Mouse (Mus musculus) limb, embryonic 11.5 days (tissue): ENCODE measurements around the gene Smug1. TPM values are rescaled to one million over a fixed set of nuclear protein-coding genes. Genes with fewer than 3 reads are reported as not detected.
A peak's percentile ranks its signal among the peaks of the same experiment; 100 is the strongest.

ENCODE experiments used
- ATAC-seq: fragments of 200-750 bp; cut with Nextera tagmentation; 2 replicates; pipeline ENCODE4 v1.8.0; 2017; ENCODE audit warnings: low read depth; ENCODE audit not compliant: insufficient number of reproducible peaks, low FRiP score, low TSS enrichment
- DNase-seq: peaks from one replicate; pipeline ENCODE4 v3.0.0-alpha.2; 2015; ENCODE audit warnings: low spot score
- H3K27ac ChIP-seq: fragments of 300-500 bp; sonication (generic); replicated peaks from 2 replicates; pipeline ENCODE4 v1.5.1; 2014; ENCODE audit warnings: low read depth, mild to moderate bottlenecking, low read length
- H3K27me3 ChIP-seq: fragments of 300-500 bp; sonication (generic); 2 replicates; pipeline ENCODE4 v1.6.1; 2014; ENCODE audit warnings: mild to moderate bottlenecking, low read length, mixed read lengths; ENCODE audit not compliant: control insufficient read depth, insufficient read depth
- H3K36me3 ChIP-seq: fragments of 300-500 bp; sonication (generic); 2 replicates; pipeline ENCODE4 v1.6.1; 2014; ENCODE audit warnings: mild to moderate bottlenecking, low read length, moderate library complexity, mixed read lengths; ENCODE audit not compliant: control insufficient read depth, insufficient read depth
- H3K4me1 ChIP-seq: fragments of 300-500 bp; sonication (generic); 2 replicates; pipeline ENCODE4 v1.6.1; 2014; ENCODE audit warnings: low read length, mixed read lengths; ENCODE audit not compliant: control insufficient read depth, insufficient read depth
- H3K4me2 ChIP-seq: fragments of 300-500 bp; sonication (generic); 2 replicates; pipeline ENCODE4 v1.6.1; 2014; ENCODE audit warnings: low read depth, mild to moderate bottlenecking, moderate library complexity; ENCODE audit not compliant: severe bottlenecking
- H3K4me3 ChIP-seq: fragments of 300-500 bp; sonication (generic); 2 replicates; pipeline ENCODE4 v1.5.1; 2014; ENCODE audit warnings: low read depth, low read length
- H3K9ac ChIP-seq: fragments of 300-500 bp; sonication (generic); 2 replicates; pipeline ENCODE4 v1.6.1; 2014; ENCODE audit warnings: mild to moderate bottlenecking, low read length
- H3K9me3 ChIP-seq: fragments of 300-500 bp; sonication (generic); 2 replicates; pipeline ENCODE4 v1.6.1; 2016; ENCODE audit warnings: low read length; ENCODE audit not compliant: control insufficient read depth
- WGBS: fragments of 180-500 bp; shearing (Covaris S2); extraction: QIAGEN DNeasy Blood & Tissue Kit; methylation state at CpG from one replicate; pipeline ENCODE4 v1.1.7; 2014; 5-methylcytosine and 5-hydroxymethylcytosine counted together
- polyA plus RNA-seq: library from polyadenylated mRNA; unstranded; fragments of >200 nt; fragmentation: Nextera tagmentation; extraction: Ambion mirVana; gene quantifications from 2 replicates; pipeline ENCODE4 v1.2.1, GENCODE M21; 2014

Smug1 gene
- polyA plus RNA-seq, 1 experiment from 2014 or later, result 14.4 TPM

- H3K36me3 ChIP-seq, result no peaks in the 10 kb centered on the region
- peaks cover 23% of the 10 kb centered on the region for H3K27me3 ChIP-seq
- peaks cover 25% of the 10 kb centered on the region for H3K4me1 ChIP-seq
- ATAC-seq (no peak), DNase-seq (no peak)
- H3K27ac ChIP-seq, result no peak overlapping the region
- H3K4me2 ChIP-seq, result no peak overlapping the region
- 38% methylated on average over 5 of the region's 5 CpGs for WGBS
- H3K9me3 ChIP-seq, result no peaks in the 10 kb centered on the region
- H3K9ac ChIP-seq, result no peak overlapping the region
- no peak overlapping the region for H3K4me3 ChIP-seq
Observed at GRCm38 (mm10) chr15:103125982-103126381, 40.9 kb downstream of the Smug1 start.

GRCm38 (mm10) chr15:103124254-103124653 lies 42.6 kb downstream of the Smug1 start:
- DNase-seq, result no peak
- H3K4me3 ChIP-seq, result no peak overlapping the region
- 87% methylated on average over 1 of the region's 1 CpGs for WGBS
- H3K4me2 ChIP-seq, result no peak overlapping the region
- peaks cover 29% of the 10 kb centered on the region for H3K4me1 ChIP-seq
- no peak for ATAC-seq
- H3K36me3 ChIP-seq, result no peaks in the 10 kb centered on the region
- H3K9ac ChIP-seq, result no peak overlapping the region
- no peak overlapping the region for H3K27ac ChIP-seq
- no peaks in the 10 kb centered on the region for H3K9me3 ChIP-seq
- H3K27me3 ChIP-seq, result peaks cover 36% of the 10 kb centered on the region

- Histone ChIP-seq H3K4me2 (no peak overlapping the region), H3K27me3 (peaks cover 36% of the 10 kb centered on the region), H3K9me3 (no peaks in the 10 kb centered on the region), H3K4me1 (peaks cover 21% of the 10 kb centered on the region), H3K27ac (no peak overlapping the region), H3K36me3 (no peaks in the 10 kb centered on the region), H3K9ac (no peak overlapping the region), H3K4me3 (no peak overlapping the region)
- 11% methylated on average over 8 of the region's 8 CpGs for WGBS
- ATAC-seq (no peak), DNase-seq (no peak)
Observed at GRCm38 (mm10) chr15:103123343-103123742, 43.5 kb downstream of the Smug1 start.

GRCm38 (mm10) chr15:103122372-103122771 lies 44.5 kb downstream of the Smug1 start:
- DNase-seq, result no peak
- no peak overlapping the region for H3K27ac ChIP-seq
- H3K36me3 ChIP-seq, result no peaks in the 10 kb centered on the region
- peaks cover 40% of the 10 kb centered on the region for H3K27me3 ChIP-seq
- H3K9me3 ChIP-seq, result no peaks in the 10 kb centered on the region
- peak; percentile 37; the same call in 1 of the 2 replicates for ATAC-seq
- peaks cover 17% of the 10 kb centered on the region for H3K4me1 ChIP-seq
- H3K9ac ChIP-seq, result no peak overlapping the region
- 45% methylated on average over 2 of the region's 2 CpGs for WGBS
- no peak overlapping the region for H3K4me3 ChIP-seq
- no peak overlapping the region for H3K4me2 ChIP-seq

- WGBS, result 23% methylated on average over 5 of the region's 5 CpGs
- Histone ChIP-seq H3K9ac (no peak overlapping the region), H3K27ac (no peak overlapping the region), H3K4me2 (no peak overlapping the region), H3K9me3 (no peaks in the 10 kb centered on the region), H3K4me3 (no peak overlapping the region), H3K36me3 (no peaks in the 10 kb centered on the region), H3K27me3 (peaks cover 48% of the 10 kb centered on the region), H3K4me1 (peaks cover 22% of the 10 kb centered on the region)
- DNase-seq (peak; percentile 45), ATAC-seq (no peak)
Observed at GRCm38 (mm10) chr15:103121416-103121815, 45.5 kb downstream of the Smug1 start.

GRCm38 (mm10) chr15:103120594-103120993 lies 46.3 kb downstream of the Smug1 start:
- no peak for ATAC-seq
- H3K4me2 ChIP-seq, result no peak overlapping the region
- H3K27ac ChIP-seq, result no peak overlapping the region
- H3K4me3 ChIP-seq, result no peak overlapping the region
- peaks cover 50% of the 10 kb centered on the region for H3K27me3 ChIP-seq
- H3K4me1 ChIP-seq, result peaks cover 27% of the 10 kb centered on the region
- 7% methylated on average over 11 of the region's 11 CpGs for WGBS
- no peak for DNase-seq
- H3K9ac ChIP-seq, result no peak overlapping the region
- H3K36me3 ChIP-seq, result no peaks in the 10 kb centered on the region
- H3K9me3 ChIP-seq, result no peaks in the 10 kb centered on the region

GRCm38 (mm10) chr15:103115726-103116125 lies 51.2 kb downstream of the Smug1 start:
- 18% methylated on average over 5 of the region's 5 CpGs for WGBS
- Histone ChIP-seq H3K36me3 (no peaks in the 10 kb centered on the region), H3K4me1 (peaks cover 29% of the 10 kb centered on the region), H3K4me3 (no peak overlapping the region), H3K9me3 (no peaks in the 10 kb centered on the region), H3K27ac (peak overlapping the region; percentile 68; the same call in 1 of the 2 replicates), H3K4me2 (peak overlapping the region; percentile 11; the same call in 1 of the 2 replicates), H3K9ac (peak overlapping the region; percentile 27; the same call in 1 of the 2 replicates), H3K27me3 (peaks cover 33% of the 10 kb centered on the region)
- peak; percentile 53 for DNase-seq
- ATAC-seq, result no peak

- H3K4me2 ChIP-seq, result peak overlapping the region; percentile 11; the same call in 1 of the 2 replicates
Observed at GRCm38 (mm10) chr15:103115256-103115655, 51.6 kb downstream of the Smug1 start.

GRCm38 (mm10) chr15:103113077-103113476 lies 53.8 kb downstream of the Smug1 start:
- DNase-seq (no peak), ATAC-seq (no peak)
- H3K36me3 ChIP-seq, result no peaks in the 10 kb centered on the region
- H3K9me3 ChIP-seq, result no peaks in the 10 kb centered on the region
- H3K27me3 ChIP-seq, result peaks cover 32% of the 10 kb centered on the region
- peaks cover 27% of the 10 kb centered on the region for H3K4me1 ChIP-seq
- H3K4me2 ChIP-seq, result no peak overlapping the region
- WGBS, result 88% methylated on average over 6 of the region's 6 CpGs
- no peak overlapping the region for H3K9ac ChIP-seq
- H3K4me3 ChIP-seq, result no peak overlapping the region
- H3K27ac ChIP-seq, result no peak overlapping the region

More at GRCm38 (mm10) chr15:103115256-103115655, 51.6 kb downstream of the Smug1 start:
- Histone ChIP-seq H3K36me3 (no peaks in the 10 kb centered on the region), H3K4me3 (no peak overlapping the region), H3K4me1 (peaks cover 27% of the 10 kb centered on the region), H3K27me3 (peaks cover 29% of the 10 kb centered on the region), H3K9ac (peak overlapping the region; percentile 27; the same call in 1 of the 2 replicates), H3K9me3 (no peaks in the 10 kb centered on the region), H3K27ac (peak overlapping the region; percentile 68; the same call in 1 of the 2 replicates)
- under 1% methylated on average over 9 of the region's 9 CpGs for WGBS
- ATAC-seq (peak; percentile 78), DNase-seq (peak; percentile 77)
